Comparison of ENCODE assay signal across 27 mouse cellular contexts in the genomic region with DNA sequence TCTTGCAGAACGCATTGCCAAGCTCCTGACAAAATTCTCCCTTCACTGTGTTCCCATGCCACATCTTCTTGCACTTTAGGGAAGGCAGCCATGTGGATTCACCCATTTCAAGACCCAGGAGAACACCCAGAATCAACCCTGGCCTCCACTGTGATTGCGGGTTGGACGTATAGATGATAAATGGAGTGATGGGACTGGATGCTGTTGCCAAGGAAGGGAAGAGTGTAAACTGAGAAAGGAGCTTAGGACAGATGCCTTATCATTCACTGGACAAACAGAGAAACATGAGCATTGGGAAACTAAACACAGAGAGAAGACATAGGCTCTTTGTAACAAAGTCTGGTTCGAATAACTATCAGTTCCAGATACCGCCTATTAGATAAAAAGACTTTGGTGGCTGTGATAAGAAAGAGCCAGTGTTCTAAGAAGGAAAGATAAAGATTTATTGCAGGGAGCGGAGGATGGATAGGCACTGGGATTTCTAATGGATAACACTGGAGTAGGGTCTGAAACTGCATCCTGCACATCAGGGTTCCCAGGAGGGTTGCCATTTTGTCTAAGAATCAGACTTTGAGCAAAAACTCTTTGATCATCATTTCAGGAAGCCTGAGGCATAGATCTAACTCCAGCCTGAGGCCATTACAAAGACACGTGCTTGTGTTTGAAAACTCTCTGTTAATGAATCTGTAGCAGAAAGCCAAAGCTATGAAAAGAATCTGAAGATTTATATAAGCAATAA. TPM values are rescaled to one million over a fixed set of nuclear protein-coding genes. Genes with fewer than 3 reads are reported as not detected.
DNase-seq lines count a peak whose midpoint lies in the region; ATAC-seq lines count a peak whose summit lies in the region.
"Had no signal": no experiment of that assay in that cellular context is flagged by ENCODE, and none has a peak within 500 bp of the region (broad histone marks: within the 10 kb centered on the region; RNA-seq: fewer than 3 reads in every experiment).

No protein-coding gene starts in this region.

- no peaks in the 10 kb centered on the region for H3K36me3 ChIP-seq in lung, embryonic 15.5 days
- H3K36me3 ChIP-seq in midbrain, embryonic 14.5 days (ENCODE audit: control insufficient read depth, insufficient read depth, low read length): no peaks in the 10 kb centered on the region
- no peaks in the 10 kb centered on the region for H3K36me3 ChIP-seq in midbrain, embryonic 16.5 days (ENCODE audit: control insufficient read depth, insufficient read depth, low read length)
- H3K36me3 ChIP-seq: embryonic facial prominence, embryonic 10.5 days; embryonic facial prominence, embryonic 13.5 days; forebrain, embryonic 12.5 days; forebrain, embryonic 15.5 days; heart, embryonic 10.5 days; heart, embryonic 13.5 days had no signal

- peaks cover 16% of the 10 kb centered on the region; the same call in 1 of the 2 replicates for H3K4me1 ChIP-seq in lung, embryonic 15.5 days
- no peaks in the 10 kb centered on the region for H3K4me1 ChIP-seq in midbrain, embryonic 14.5 days (ENCODE audit: control insufficient read depth, insufficient read depth, low read length)
- no peaks in the 10 kb centered on the region for H3K4me1 ChIP-seq in midbrain, embryonic 16.5 days (ENCODE audit: control insufficient read depth, insufficient read depth, low read length)
- H3K4me1 ChIP-seq: embryonic facial prominence, embryonic 10.5 days; embryonic facial prominence, embryonic 13.5 days; forebrain, embryonic 12.5 days; forebrain, embryonic 15.5 days; heart, embryonic 10.5 days; heart, embryonic 13.5 days had no signal

- peak; percentile 81; the same call in 1 of the 2 replicates for ATAC-seq in lung, embryonic 15.5 days (ENCODE audit: borderline replicate concordance, extremely low read depth, low FRiP score, low TSS enrichment)
- no peak for ATAC-seq in midbrain, embryonic 14.5 days (ENCODE audit: low FRiP score, low TSS enrichment)
- ATAC-seq in midbrain, embryonic 16.5 days: no peak
- ATAC-seq: activated CD4-positive, CD25-positive, alpha-beta regulatory T cell, adult 4 months; CD4-positive, CD25-positive, alpha-beta regulatory T cell, adult 4 months; forebrain, embryonic 15.5 days; hindbrain, postnatal 0 days had no signal

- WGBS in lung, embryonic 15.5 days: 29% methylated on average over 7 of the region's 7 CpGs
- WGBS in midbrain, embryonic 14.5 days: 89% methylated on average over 7 of the region's 7 CpGs
- 83% methylated on average over 7 of the region's 7 CpGs for WGBS in midbrain, embryonic 16.5 days

- H3K4me3 ChIP-seq in lung, embryonic 15.5 days: no peak overlapping the region
- H3K4me3 ChIP-seq in midbrain, embryonic 14.5 days (replicated peaks; ENCODE audit: low read depth, low read length): no peak overlapping the region
- no peak overlapping the region for H3K4me3 ChIP-seq in midbrain, embryonic 16.5 days (ENCODE audit: low read depth, low read length)
- H3K4me3 ChIP-seq: embryonic facial prominence, embryonic 10.5 days; embryonic facial prominence, embryonic 13.5 days; erythroblast, embryonic 14.5 days; forebrain, embryonic 12.5 days; forebrain, embryonic 15.5 days; heart, adult 2 months; heart, embryonic 10.5 days; heart, embryonic 13.5 days had no signal

- H3K27me3 ChIP-seq in lung, embryonic 15.5 days: no peaks in the 10 kb centered on the region
- H3K27me3 ChIP-seq in midbrain, embryonic 14.5 days (ENCODE audit: control insufficient read depth, insufficient read depth, low read length): no peaks in the 10 kb centered on the region
- H3K27me3 ChIP-seq in midbrain, embryonic 16.5 days (ENCODE audit: control insufficient read depth, insufficient read depth, low read depth, low read length): no peaks in the 10 kb centered on the region
- H3K27me3 ChIP-seq: embryonic facial prominence, embryonic 13.5 days; forebrain, embryonic 12.5 days; forebrain, embryonic 15.5 days; heart, embryonic 13.5 days had no signal

- H3K9ac ChIP-seq in lung, embryonic 15.5 days: no peak overlapping the region
- no peak overlapping the region for H3K9ac ChIP-seq in midbrain, embryonic 14.5 days (replicated peaks; ENCODE audit: low read length)
- H3K9ac ChIP-seq in midbrain, embryonic 16.5 days (ENCODE audit: low read depth, low read length): no peak overlapping the region
- H3K9ac ChIP-seq: embryonic facial prominence, embryonic 13.5 days; forebrain, embryonic 12.5 days; forebrain, embryonic 15.5 days; heart, embryonic 13.5 days; hindbrain, embryonic 14.5 days had no signal

- DNase-seq in lung, adult 18-20 months: no peak
- DNase-seq in midbrain, embryonic 14.5 days: peak; percentile 55
- DNase-seq in mesoderm, embryonic 11.5 days (ENCODE audit: low read depth, low spot score): peak; percentile 63
- DNase-seq in left cerebral cortex, adult 18-20 months (ENCODE audit: low spot score in 2 of 2): no peak
- DNase-seq: adrenal gland, adult 8-10 months; adrenal gland, postnatal 25 days; cerebellum, adult 18-20 months; cerebellum, adult 9-10 months; cerebellum, postnatal 14 days; gastrocnemius, postnatal 36 days; heart, adult 2 months; heart, postnatal 14 days; heart, postnatal 4 days had no signal

- no peak overlapping the region for H3K27ac ChIP-seq in lung, embryonic 15.5 days
- H3K27ac ChIP-seq in midbrain, embryonic 14.5 days (replicated peaks; ENCODE audit: low read depth, low read length): no peak overlapping the region
- H3K27ac ChIP-seq in midbrain, embryonic 16.5 days (ENCODE audit: low read length): no peak overlapping the region
- H3K27ac ChIP-seq: embryonic facial prominence, embryonic 10.5 days; embryonic facial prominence, embryonic 13.5 days; forebrain, embryonic 12.5 days; forebrain, embryonic 15.5 days; heart, adult 2 months; heart, embryonic 10.5 days; heart, embryonic 13.5 days; hindbrain, embryonic 14.5 days; hindbrain, postnatal 0 days had no signal

- no peak overlapping the region for H3K4me2 ChIP-seq in lung, embryonic 15.5 days
- no peak overlapping the region for H3K4me2 ChIP-seq in midbrain, embryonic 14.5 days (ENCODE audit: low read length)
- H3K4me2 ChIP-seq in midbrain, embryonic 16.5 days (ENCODE audit: low read length): no peak overlapping the region
- H3K4me2 ChIP-seq: embryonic facial prominence, embryonic 13.5 days; forebrain, embryonic 12.5 days; forebrain, embryonic 15.5 days; heart, embryonic 13.5 days; hindbrain, embryonic 14.5 days had no signal

- H3K9me3 ChIP-seq in lung, embryonic 15.5 days: no peaks in the 10 kb centered on the region
- H3K9me3 ChIP-seq in midbrain, embryonic 14.5 days (ENCODE audit: control insufficient read depth, low read length): no peaks in the 10 kb centered on the region
- H3K9me3 ChIP-seq in midbrain, embryonic 16.5 days (replicated peaks; ENCODE audit: control insufficient read depth, low read length, poor library complexity, severe bottlenecking): no peaks in the 10 kb centered on the region
- H3K9me3 ChIP-seq: embryonic facial prominence, embryonic 10.5 days; embryonic facial prominence, embryonic 13.5 days; forebrain, embryonic 12.5 days; forebrain, embryonic 15.5 days; heart, embryonic 10.5 days; heart, embryonic 13.5 days had no signal

RNA-seq across cellular contexts. Expression of gene Corin, which starts 44.7 kb away (rescaled TPM):
- 1.4 and 1.8 TPM in 2 replicates for polyA plus RNA-seq in lung, embryonic 15.5 days (2015; fragmentation: Nextera tagmentation; extraction: Ambion mirVana)
- 1.1 and 1.3 TPM in 2 replicates for polyA plus RNA-seq in midbrain, embryonic 14.5 days (2014; fragmentation: Nextera tagmentation; extraction: Ambion mirVana)
- 0.93 and 1.2 TPM in 2 replicates for polyA plus RNA-seq in midbrain, embryonic 16.5 days (2015; fragmentation: Nextera tagmentation; extraction: Ambion mirVana)
- total RNA-seq in left cerebral cortex, adult 18-20 months (2021): under 1 TPM; 0.14 TPM
- total RNA-seq: adrenal gland, postnatal 25 days; granulocyte monocyte progenitor cell, adult 5-6 weeks had no signal
- polyA plus RNA-seq: erythroblast, embryonic 14.5 days had no signal

Comparison
In these comparisons a context has a peak if more than half of its experiments do, and no peak if none do; other contexts are left out.
1. DNase-seq: peak in midbrain, embryonic 14.5 days (single experiment) and mesoderm, embryonic 11.5 days (single experiment); none in lung, adult 18-20 months (0 of 2) and left cerebral cortex, adult 18-20 months (0 of 2).